Mouse (Mus musculus) neural tube, embryonic 14.5 days (tissue): ENCODE results near the gene S100a5. TPM values are rescaled to one million over a fixed set of nuclear protein-coding genes. Genes with fewer than 3 reads are reported as not detected.

Source experiments
- ATAC-seq: fragments of 200-750 bp; cut with Nextera tagmentation; 2 replicates; pipeline ENCODE4 v1.8.0; 2017; ENCODE audit warnings: low read depth, mild to moderate bottlenecking, moderate TSS enrichment, moderate library complexity
- H3K27ac ChIP-seq: fragments of 300-500 bp; sonication (generic); 2 replicates; pipeline ENCODE4 v1.5.1; 2014; ENCODE audit warnings: low read depth, mild to moderate bottlenecking, control low read depth, low read length, moderate library complexity, mixed read lengths
- H3K27me3 ChIP-seq: fragments of 300-500 bp; sonication (generic); 2 replicates; pipeline ENCODE4 v1.6.1; 2014; ENCODE audit warnings: low read length; ENCODE audit not compliant: control insufficient read depth, insufficient read depth
- H3K36me3 ChIP-seq: fragments of 300-500 bp; sonication (generic); 2 replicates; pipeline ENCODE4 v1.6.1; 2014; ENCODE audit warnings: low read length, mixed read lengths; ENCODE audit not compliant: control insufficient read depth, insufficient read depth
- H3K4me1 ChIP-seq: fragments of 300-500 bp; sonication (generic); 2 replicates; pipeline ENCODE4 v1.6.1; 2014; ENCODE audit warnings: low read length; ENCODE audit not compliant: control insufficient read depth, insufficient read depth
- H3K4me2 ChIP-seq: fragments of 300-500 bp; sonication (generic); 2 replicates; pipeline ENCODE4 v1.6.1; 2014; ENCODE audit warnings: mild to moderate bottlenecking, low read depth, low read length, control low read depth
- H3K4me3 ChIP-seq: fragments of 300-500 bp; sonication (generic); 2 replicates; pipeline ENCODE4 v1.5.1; 2014; ENCODE audit warnings: low read depth, low read length, control low read depth, mixed read lengths
- H3K9ac ChIP-seq: fragments of 300-500 bp; sonication (generic); replicated peaks from 2 replicates; pipeline ENCODE4 v1.6.1; 2014; ENCODE audit warnings: low read depth, mild to moderate bottlenecking, control low read depth, low read length, mixed read lengths
- H3K9me3 ChIP-seq: fragments of 300-500 bp; sonication (generic); 2 replicates; pipeline ENCODE4 v1.6.1; 2016; ENCODE audit warnings: low read length; ENCODE audit not compliant: control insufficient read depth
- WGBS: fragments of 180-500 bp; shearing (Covaris S2); extraction: QIAGEN DNeasy Blood & Tissue Kit; methylation state at CpG from one replicate; pipeline ENCODE4 v1.1.7; 2014; 5-methylcytosine and 5-hydroxymethylcytosine counted together
- polyA plus RNA-seq: library from polyadenylated mRNA; unstranded; fragments of >200 nt; fragmentation: Nextera tagmentation; extraction: Ambion mirVana; gene quantifications from 2 replicates; pipeline ENCODE4 v1.2.1, GENCODE M21; 2014

Gene S100a5
- polyA plus RNA-seq, 1 experiment from 2014 or later: not detected

- no peaks in the 10 kb centered on the region for H3K9me3 ChIP-seq
These were observed 19.0 kb downstream of the S100a5 start for GRCm38 (mm10) chr3:90627366-90627765.

GRCm38 (mm10) chr3:90627807-90628206 lies 19.5 kb downstream of the S100a5 start:
- 62% methylated on average over 4 of the region's 4 CpGs for WGBS
- Histone ChIP-seq H3K9me3 (no peaks in the 10 kb centered on the region), H3K4me3 (no peak overlapping the region), H3K27ac (no peak overlapping the region), H3K36me3 (no peaks in the 10 kb centered on the region), H3K4me2 (no peak overlapping the region), H3K4me1 (peaks cover 8% of the 10 kb centered on the region; the same call in 1 of the 2 replicates), H3K9ac (no peak overlapping the region), H3K27me3 (no peaks in the 10 kb centered on the region)
- ATAC-seq: no peak

More at GRCm38 (mm10) chr3:90627366-90627765, 19.0 kb downstream of the S100a5 start:
- H3K27ac ChIP-seq: no peak overlapping the region
- H3K4me2 ChIP-seq: no peak overlapping the region
- no peak overlapping the region for H3K4me3 ChIP-seq
- ATAC-seq: no peak
- WGBS: 95% methylated on average over 5 of the region's 5 CpGs
- no peaks in the 10 kb centered on the region for H3K27me3 ChIP-seq
- peaks cover 8% of the 10 kb centered on the region; the same call in 1 of the 2 replicates for H3K4me1 ChIP-seq
- H3K36me3 ChIP-seq: no peaks in the 10 kb centered on the region
- no peak overlapping the region for H3K9ac ChIP-seq

GRCm38 (mm10) chr3:90629298-90629697 lies 21.0 kb downstream of the S100a5 start:
- no peak overlapping the region for H3K4me2 ChIP-seq
- no peaks in the 10 kb centered on the region for H3K36me3 ChIP-seq
- no peak overlapping the region for H3K9ac ChIP-seq
- H3K9me3 ChIP-seq: no peaks in the 10 kb centered on the region
- H3K4me3 ChIP-seq: no peak overlapping the region
- H3K27me3 ChIP-seq: no peaks in the 10 kb centered on the region
- 75% methylated on average over 2 of the region's 2 CpGs for WGBS
- no peak overlapping the region for H3K27ac ChIP-seq
- H3K4me1 ChIP-seq: peaks cover under 1% of the 10 kb centered on the region; the same call in 1 of the 2 replicates
- no peak for ATAC-seq

- H3K4me3 ChIP-seq: no peak overlapping the region
- no peaks in the 10 kb centered on the region for H3K4me1 ChIP-seq
- H3K27ac ChIP-seq: no peak overlapping the region
- no peaks in the 10 kb centered on the region for H3K36me3 ChIP-seq
- no peak overlapping the region for H3K4me2 ChIP-seq
- H3K9me3 ChIP-seq: no peaks in the 10 kb centered on the region
- no peak for ATAC-seq
- H3K9ac ChIP-seq: no peak overlapping the region
- WGBS: 90% methylated on average over 2 of the region's 2 CpGs
- no peaks in the 10 kb centered on the region for H3K27me3 ChIP-seq
These were observed 23.7 kb downstream of the S100a5 start for GRCm38 (mm10) chr3:90631984-90632383.

- Histone ChIP-seq H3K27ac (no peak overlapping the region), H3K9me3 (no peaks in the 10 kb centered on the region), H3K4me1 (no peaks in the 10 kb centered on the region), H3K36me3 (no peaks in the 10 kb centered on the region), H3K9ac (no peak overlapping the region), H3K27me3 (no peaks in the 10 kb centered on the region), H3K4me2 (no peak overlapping the region), H3K4me3 (no peak overlapping the region)
- 88% methylated on average over 1 of the region's 1 CpGs for WGBS
- no peak for ATAC-seq
These were observed 30.4 kb downstream of the S100a5 start for GRCm38 (mm10) chr3:90638511-90639275.

- Histone ChIP-seq H3K27me3 (no peaks in the 10 kb centered on the region), H3K27ac (no peak overlapping the region), H3K36me3 (no peaks in the 10 kb centered on the region), H3K9ac (no peak overlapping the region), H3K4me1 (no peaks in the 10 kb centered on the region), H3K9me3 (no peaks in the 10 kb centered on the region), H3K4me2 (no peak overlapping the region), H3K4me3 (no peak overlapping the region)
- 55% methylated on average over 7 of the region's 7 CpGs for WGBS
- ATAC-seq: no peak
These were observed 31.3 kb downstream of the S100a5 start for GRCm38 (mm10) chr3:90639511-90640154.

GRCm38 (mm10) chr3:90640981-90641380 lies 32.7 kb downstream of the S100a5 start:
- Histone ChIP-seq H3K27me3 (no peaks in the 10 kb centered on the region), H3K4me1 (no peaks in the 10 kb centered on the region), H3K9ac (no peak overlapping the region), H3K4me3 (no peak overlapping the region), H3K9me3 (no peaks in the 10 kb centered on the region), H3K36me3 (no peaks in the 10 kb centered on the region), H3K4me2 (no peak overlapping the region), H3K27ac (no peak overlapping the region)
- ATAC-seq: no peak
- WGBS: 82% methylated on average over 7 of the region's 7 CpGs

- H3K4me1 ChIP-seq: no peaks in the 10 kb centered on the region
- H3K4me3 ChIP-seq: no peak overlapping the region
- no peaks in the 10 kb centered on the region for H3K36me3 ChIP-seq
- no peaks in the 10 kb centered on the region for H3K27me3 ChIP-seq
- 48% methylated on average over 3 of the region's 3 CpGs for WGBS
- no peak for ATAC-seq
- no peak overlapping the region for H3K4me2 ChIP-seq
- no peak overlapping the region for H3K27ac ChIP-seq
- H3K9me3 ChIP-seq: no peaks in the 10 kb centered on the region
- no peak overlapping the region for H3K9ac ChIP-seq
These were observed 35.9 kb downstream of the S100a5 start for GRCm38 (mm10) chr3:90644220-90644619.

GRCm38 (mm10) chr3:90647291-90647690 lies 39.0 kb downstream of the S100a5 start:
- WGBS: 90% methylated on average over 1 of the region's 1 CpGs
- H3K27me3 ChIP-seq: no peaks in the 10 kb centered on the region
- no peak overlapping the region for H3K4me3 ChIP-seq
- H3K9me3 ChIP-seq: no peaks in the 10 kb centered on the region
- no peaks in the 10 kb centered on the region for H3K4me1 ChIP-seq
- no peak overlapping the region for H3K27ac ChIP-seq
- H3K9ac ChIP-seq: no peak overlapping the region
- H3K36me3 ChIP-seq: no peaks in the 10 kb centered on the region
- H3K4me2 ChIP-seq: no peak overlapping the region
- ATAC-seq: no peak
